Mouse (Mus musculus) olfactory bulb, adult 2 months (tissue): ENCODE data around the gene Myl4. TPM values are rescaled to one million over a fixed set of nuclear protein-coding genes. Genes with fewer than 3 reads are reported as not detected.
A peak's percentile ranks its signal among the peaks of the same experiment; 100 is the strongest.

ENCODE experiments used
- H3K27ac ChIP-seq: fragments of 200-500 bp; 2 replicates; pipeline ENCODE4 v1.5.1; 2012; ENCODE audit warnings: low read depth, low read length; ENCODE audit not compliant: insufficient read depth
- H3K4me1 ChIP-seq: fragments of 200-500 bp; 2 replicates; pipeline ENCODE4 v1.6.1; 2012; ENCODE audit warnings: low read length; ENCODE audit not compliant: control insufficient read depth, insufficient read depth
- H3K4me3 ChIP-seq: fragments of 200-500 bp; 2 replicates; pipeline ENCODE4 v1.5.1; 2012; ENCODE audit warnings: mild to moderate bottlenecking, low read depth, low read length, moderate library complexity; ENCODE audit not compliant: insufficient read depth
- CTCF ChIP-seq: fragments of 200-500 bp; IDR thresholded peaks from 2 replicates; pipeline ENCODE4 v1.5.1; 2012; ENCODE audit warnings: low read depth, mild to moderate bottlenecking, low read length, moderate library complexity; ENCODE audit not compliant: insufficient read depth
- POLR2A ChIP-seq: fragments of 200-500 bp; IDR thresholded peaks from 2 replicates; pipeline ENCODE4 v1.6.1; 2012; ENCODE audit warnings: mild to moderate bottlenecking, low read depth, low read length, moderate library complexity; ENCODE audit not compliant: insufficient read depth
- WGBS: fragments of 180-500 bp; shearing (Covaris S2); methylation state at CpG from one replicate; pipeline ENCODE4 v1.1.7; 2018; 5-methylcytosine and 5-hydroxymethylcytosine counted together
- polyA plus RNA-seq: library from polyadenylated mRNA; stranded (reverse); fragments of >200 nt; gene quantifications from 2 replicates; pipeline ENCODE4 v1.2.4, GENCODE M21; 2012; ENCODE audit warnings: low replicate concordance; ENCODE audit not compliant: missing spikeins, insufficient read depth, insufficient read length

Gene Myl4
- polyA plus RNA-seq, 1 experiment, result not detected

- Histone ChIP-seq H3K4me3 (no peak overlapping the region), H3K4me1 (0 out of 2 replicates have a peak, but pooled peaks cover 2% of the 10 kb centered on the region), H3K27ac (no peak overlapping the region)
- TF ChIP-seq CTCF (no peak), POLR2A (no peak)
- 42% methylated on average over 2 of the region's 2 CpGs for WGBS
Measured at GRCm38 (mm10) chr11:104544507-104544906, 6.0 kb upstream of the Myl4 start.

DNA sequence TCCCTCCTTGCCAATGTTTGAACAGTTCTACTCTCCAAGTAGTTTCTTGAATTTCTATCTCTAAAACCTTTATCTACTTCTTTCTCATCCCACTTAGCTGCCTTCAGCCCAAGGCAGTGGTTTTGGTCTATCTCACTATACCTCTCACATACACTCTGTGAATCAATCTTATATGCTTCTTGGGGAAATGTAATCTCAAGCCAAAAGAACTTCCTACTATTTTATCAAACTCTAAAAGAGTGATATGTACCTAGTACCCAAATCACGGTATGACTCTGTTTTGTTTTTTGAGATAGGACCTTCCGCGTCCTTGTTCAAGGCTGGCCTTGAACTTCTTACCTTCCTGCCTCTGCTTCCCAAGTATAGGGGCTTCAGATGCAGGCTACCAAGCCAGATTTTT, 3.0 kb upstream of the Myl4 start:
- 96% methylated on average over 3 of the region's 3 CpGs for WGBS
- no peak overlapping the region for H3K27ac ChIP-seq
- TF ChIP-seq CTCF (no peak), POLR2A (no peak)

GRCm38 (mm10) chr11:104549438-104550405, 741 bp upstream of the Myl4 start:
- TF ChIP-seq CTCF, result no peak
- TF ChIP-seq POLR2A, result no peak
- Histone ChIP-seq H3K4me1 (0 out of 2 replicates have a peak, but pooled peaks cover 2% of the 10 kb centered on the region), H3K27ac (peak overlapping the region; percentile 66; the same call in 1 of the 2 replicates), H3K4me3 (peak overlapping the region; percentile 86)
- under 1% methylated on average over 53 of the region's 53 CpGs for WGBS

More for the DNA sequence above, 3.0 kb upstream of the Myl4 start:
- Histone ChIP-seq H3K4me1 (0 out of 2 replicates have a peak, but pooled peaks cover 2% of the 10 kb centered on the region), H3K4me3 (no peak overlapping the region)

DNA sequence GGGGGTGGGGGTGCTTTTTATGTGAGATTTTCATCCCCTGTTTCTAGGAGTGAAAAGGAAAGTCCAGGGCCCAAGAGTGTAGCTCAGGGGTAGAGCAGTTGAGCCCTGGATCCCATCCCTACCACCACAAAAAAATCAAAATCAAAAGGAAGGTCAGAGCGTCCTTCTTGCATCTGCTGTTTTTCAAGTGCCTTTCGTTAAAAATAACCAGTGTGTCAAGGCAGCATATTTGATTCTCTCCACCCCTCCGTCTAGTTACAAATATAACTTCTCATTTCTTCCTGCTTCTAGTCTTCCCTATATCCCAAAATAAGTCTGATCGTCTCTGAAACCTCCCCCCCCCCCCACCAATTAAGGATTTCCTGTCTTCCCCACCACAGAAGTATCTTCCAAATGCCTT, 7.6 kb downstream of the Myl4 start:
- H3K27ac ChIP-seq, result no peak overlapping the region
- H3K4me3 ChIP-seq, result no peak overlapping the region
- 68% methylated on average over 4 of the region's 4 CpGs for WGBS
- no peak for TF ChIP-seq CTCF
- no peak for TF ChIP-seq POLR2A
- H3K4me1 ChIP-seq, result no peaks in the 10 kb centered on the region

- TF ChIP-seq CTCF (no peak), POLR2A (no peak)
- 67% methylated on average over 4 of the region's 4 CpGs for WGBS
Measured at GRCm38 (mm10) chr11:104558651-104559403, 8.4 kb downstream of the Myl4 start.

DNA sequence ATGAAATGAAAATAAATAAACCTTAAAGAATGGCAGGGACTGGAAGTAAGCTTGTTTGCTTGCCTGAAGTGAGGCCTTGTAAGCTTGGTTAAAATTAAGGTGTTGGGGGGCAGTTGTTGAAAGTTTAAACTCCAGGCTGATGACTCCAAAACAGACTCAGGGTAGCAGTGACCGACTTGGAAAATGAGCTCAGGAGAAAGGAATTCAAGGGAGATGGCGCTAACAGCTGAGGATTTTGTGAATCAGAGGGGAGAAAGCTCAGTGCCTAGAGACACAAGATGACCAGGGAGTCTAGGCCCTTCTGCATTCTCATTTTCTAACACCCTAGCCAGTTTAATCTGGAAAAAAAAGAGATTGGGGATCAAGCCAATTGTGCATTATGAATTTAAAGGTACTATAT, 10.5 kb downstream of the Myl4 start:
- WGBS, result 55% methylated on average over 2 of the region's 2 CpGs
- Histone ChIP-seq H3K4me1 (no peaks in the 10 kb centered on the region), H3K4me3 (no peak overlapping the region), H3K27ac (no peak overlapping the region)
- TF ChIP-seq CTCF (no peak), POLR2A (no peak)

More at GRCm38 (mm10) chr11:104558651-104559403, 8.4 kb downstream of the Myl4 start:
- Histone ChIP-seq H3K4me1 (no peaks in the 10 kb centered on the region), H3K27ac (no peak overlapping the region), H3K4me3 (no peak overlapping the region)

- WGBS, result 28% methylated on average over 1 of the region's 1 CpGs
- H3K4me3 ChIP-seq, result no peak overlapping the region
- peaks cover 4% of the 10 kb centered on the region; the same call in 1 of the 2 replicates for H3K4me1 ChIP-seq
- TF ChIP-seq POLR2A (no peak), CTCF (no peak)
- H3K27ac ChIP-seq, result no peak overlapping the region
Measured at GRCm38 (mm10) chr11:104563496-104563895, 13.0 kb downstream of the Myl4 start.

- no peak overlapping the region for H3K27ac ChIP-seq
- whole genome bisulfite sequencing, result 86% methylated on average over 9 of the region's 9 CpGs
- no peak for TF ChIP-seq POLR2A
- TF ChIP-seq CTCF, result no peak
Measured at GRCm38 (mm10) chr11:104565172-104565571, 14.7 kb downstream of the Myl4 start.

More at GRCm38 (mm10) chr11:104565172-104565571, 14.7 kb downstream of the Myl4 start:
- H3K4me3 ChIP-seq, result no peak overlapping the region
- H3K4me1 ChIP-seq, result peaks cover 4% of the 10 kb centered on the region; the same call in 1 of the 2 replicates
